Mouse (Mus musculus): ENCODE data around the gene Gm5127. TPM values are rescaled to one million over a fixed set of nuclear protein-coding genes. Genes with fewer than 3 reads are reported as not detected.

Gene Gm5127
- polyA plus RNA-seq, 1 experiment from 2014 or later = 0.62 TPM

DNA sequence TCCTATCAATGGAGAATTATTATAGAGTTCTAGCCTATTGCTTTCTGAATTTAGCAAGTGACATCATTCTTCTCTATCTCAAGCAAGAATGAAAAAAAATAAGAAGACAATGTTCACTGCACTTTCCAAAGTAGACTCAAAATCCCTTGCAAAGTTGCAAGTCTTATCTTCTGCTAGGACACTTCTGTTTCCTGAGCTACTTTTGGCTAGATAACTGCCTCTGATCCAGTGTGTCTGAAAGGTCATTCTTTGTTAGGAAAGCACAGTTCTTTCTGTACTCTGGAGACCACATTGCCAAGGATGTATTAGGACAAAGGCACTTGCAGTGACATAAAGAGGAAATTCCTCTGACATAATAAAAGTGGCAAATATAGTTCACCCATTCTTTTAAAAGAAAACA is 159.3 kb downstream of the Gm5127 start:
- H3K4me1 ChIP-seq (ENCODE audit: control insufficient read depth, insufficient read depth, low read length) = no peaks in the 10 kb centered on the region
- no peak overlapping the region for H3K4me3 ChIP-seq (ENCODE audit: low read depth, low read length)
- H3K4me2 ChIP-seq = no peak overlapping the region
- no peaks in the 10 kb centered on the region for H3K9me3 ChIP-seq (replicated peaks; ENCODE audit: control insufficient read depth, low read length)
- no peaks in the 10 kb centered on the region for H3K27me3 ChIP-seq (ENCODE audit: control insufficient read depth, insufficient read depth, low read length)
- H3K27ac ChIP-seq (ENCODE audit: low read depth, low read length) = no peak overlapping the region
- H3K36me3 ChIP-seq (ENCODE audit: control insufficient read depth, insufficient read depth, low read length) = no peaks in the 10 kb centered on the region
- H3K9ac ChIP-seq (ENCODE audit: low read depth, low read length) = no peak overlapping the region
- ATAC-seq (replicated peaks; ENCODE audit: insufficient number of reproducible peaks, low FRiP score, low TSS enrichment) = no peak

DNA sequence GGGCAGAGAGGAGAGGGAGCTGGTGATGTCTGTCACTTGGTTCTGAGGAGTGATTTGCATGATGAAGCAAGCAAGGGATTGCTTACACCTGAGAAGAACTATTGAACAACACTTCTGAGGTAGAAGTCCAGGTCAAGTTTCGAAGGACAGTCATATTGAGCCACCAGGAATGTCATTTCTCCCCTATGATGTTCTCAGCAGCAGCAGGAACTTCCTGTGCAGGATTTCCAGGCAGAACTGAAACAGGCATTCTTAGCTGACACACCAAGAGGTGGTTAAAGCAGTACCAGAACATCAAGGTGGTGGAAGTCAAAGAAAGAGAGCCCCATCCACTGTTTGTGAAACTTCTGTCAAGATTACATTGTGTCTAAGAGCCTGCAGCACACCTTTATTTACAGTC is 172.3 kb downstream of the Gm5127 start:
- Histone ChIP-seq H3K36me3 (ENCODE audit: control insufficient read depth, insufficient read depth, low read length) (no peaks in the 10 kb centered on the region), H3K27me3 (ENCODE audit: control insufficient read depth, insufficient read depth, low read length) (no peaks in the 10 kb centered on the region), H3K4me1 (ENCODE audit: control insufficient read depth, insufficient read depth, low read length) (no peaks in the 10 kb centered on the region), H3K4me3 (ENCODE audit: low read depth, low read length) (no peak overlapping the region), H3K4me2 (no peak overlapping the region), H3K9me3 (replicated peaks; ENCODE audit: control insufficient read depth, low read length) (no peaks in the 10 kb centered on the region), H3K27ac (ENCODE audit: low read depth, low read length) (no peak overlapping the region), H3K9ac (ENCODE audit: low read depth, low read length) (no peak overlapping the region)
- 61% methylated on average over 1 of the region's 1 CpGs for WGBS (ENCODE audit: insufficient replicate concordance)
- no peak for ATAC-seq (replicated peaks; ENCODE audit: insufficient number of reproducible peaks, low FRiP score, low TSS enrichment)

Small RNA genes lying within 50 kb of the gene (microRNA-seq; reads per million reads assigned to microRNA genes)
- gene Gm22102 (ENCODE audit: borderline number of aligned reads) = not detected

Other genes with a start within 250 kb of the Gm5127 start
- 11.7 and 13.7 TPM in 2 replicates for gene Fndc3c1, start 97.8 kb upstream of the Gm5127 start, polyA plus RNA-seq (2014; fragmentation: Nextera tagmentation; extraction: Ambion mirVana)
- 0.27 and 0.59 TPM in 2 replicates for gene Cysltr1, start 20.5 kb downstream of the Gm5127 start, polyA plus RNA-seq (2014; fragmentation: Nextera tagmentation; extraction: Ambion mirVana)